Mouse (Mus musculus) liver, embryonic 16.5 days (tissue): ENCODE data around the gene Slc25a35. TPM values are rescaled to one million over a fixed set of nuclear protein-coding genes. Genes with fewer than 3 reads are reported as not detected.
A peak's percentile ranks its signal among the peaks of the same experiment; 100 is the strongest.
"Not testable (repeated sequence)": the region's sequence is repeated elsewhere in the genome, so short reads cannot be mapped to it uniquely, and the experiment has no call there.

Experiments
- ATAC-seq: fragments of 200-750 bp; cut with Nextera tagmentation; 2 replicates; pipeline ENCODE4 v1.8.0; 2017; ENCODE audit warnings: low read depth, mild to moderate bottlenecking, moderate number of reproducible peaks, moderate library complexity
- H3K27ac ChIP-seq: fragments of 300-500 bp; sonication (generic); 2 replicates; pipeline ENCODE4 v1.5.1; 2014; ENCODE audit warnings: mild to moderate bottlenecking, low read length
- H3K27me3 ChIP-seq: fragments of 300-500 bp; sonication (generic); 2 replicates; pipeline ENCODE4 v1.6.1; 2014; ENCODE audit warnings: low read depth, low read length, mixed read lengths; ENCODE audit not compliant: control insufficient read depth, insufficient read depth
- H3K36me3 ChIP-seq: fragments of 300-500 bp; sonication (generic); 2 replicates; pipeline ENCODE4 v1.6.1; 2014; ENCODE audit warnings: mild to moderate bottlenecking; ENCODE audit not compliant: control insufficient read depth, insufficient read depth
- H3K4me1 ChIP-seq: fragments of 300-500 bp; sonication (generic); 2 replicates; pipeline ENCODE4 v1.6.1; 2014; ENCODE audit warnings: low read depth, low read length, mixed read lengths; ENCODE audit not compliant: control insufficient read depth
- H3K4me2 ChIP-seq: fragments of 300-500 bp; sonication (generic); 2 replicates; pipeline ENCODE4 v1.6.1; 2014; ENCODE audit warnings: low read depth, low read length, mixed read lengths
- H3K4me3 ChIP-seq: fragments of 300-500 bp; sonication (generic); 2 replicates; pipeline ENCODE4 v1.5.1; 2014; ENCODE audit warnings: low read depth, mild to moderate bottlenecking, low read length
- H3K9ac ChIP-seq: fragments of 300-500 bp; sonication (generic); 2 replicates; pipeline ENCODE4 v1.6.1; 2014; ENCODE audit warnings: low read depth, low read length
- H3K9me3 ChIP-seq: fragments of 300-500 bp; sonication (generic); replicated peaks from 2 replicates; pipeline ENCODE4 v1.6.1; 2016; ENCODE audit warnings: low read length; ENCODE audit not compliant: control insufficient read depth
- WGBS: fragments of 180-500 bp; shearing (Covaris S2); extraction: QIAGEN DNeasy Blood & Tissue Kit; methylation state at CpG from one replicate; pipeline ENCODE4 v1.1.7; 2014; ENCODE audit not compliant: insufficient replicate concordance; 5-methylcytosine and 5-hydroxymethylcytosine counted together
- polyA plus RNA-seq: library from polyadenylated mRNA; unstranded; fragments of >200 nt; fragmentation: Nextera tagmentation; extraction: Ambion mirVana; gene quantifications from 2 replicates; pipeline ENCODE4 v1.2.1, GENCODE M21; 2015

Slc25a35 gene
- polyA plus RNA-seq, 1 experiment from 2014 or later = 0.80 TPM

DNA sequence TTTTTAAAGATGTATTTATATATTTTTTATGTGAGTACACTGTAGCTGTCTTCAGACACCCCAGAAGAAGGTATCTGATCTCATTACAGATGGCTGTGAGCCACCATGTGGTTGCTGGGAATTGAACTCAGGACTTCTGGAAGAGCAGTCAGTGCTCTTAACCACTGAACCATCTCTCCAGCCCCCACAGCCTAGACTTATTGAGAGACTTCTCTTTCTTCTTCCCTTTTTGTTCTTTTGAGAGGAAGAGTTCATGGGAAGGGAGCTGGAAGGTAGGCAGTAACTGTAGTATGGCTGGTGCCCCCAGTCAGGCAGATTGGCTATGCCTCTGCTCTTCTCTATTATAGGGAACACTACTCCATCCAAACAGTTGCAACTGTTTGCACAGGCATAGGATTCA is 38.6 kb downstream of the Slc25a35 start:
- not testable (repeated sequence) for H3K36me3 ChIP-seq, H3K27ac ChIP-seq, H3K27me3 ChIP-seq, H3K4me3 ChIP-seq, H3K9ac ChIP-seq, ATAC-seq, H3K9me3 ChIP-seq
- H3K4me1 ChIP-seq = peaks cover 38% of the 10 kb centered on the region
- H3K4me2 ChIP-seq = peak overlapping the region; percentile 65; the same call in 1 of the 2 replicates

DNA sequence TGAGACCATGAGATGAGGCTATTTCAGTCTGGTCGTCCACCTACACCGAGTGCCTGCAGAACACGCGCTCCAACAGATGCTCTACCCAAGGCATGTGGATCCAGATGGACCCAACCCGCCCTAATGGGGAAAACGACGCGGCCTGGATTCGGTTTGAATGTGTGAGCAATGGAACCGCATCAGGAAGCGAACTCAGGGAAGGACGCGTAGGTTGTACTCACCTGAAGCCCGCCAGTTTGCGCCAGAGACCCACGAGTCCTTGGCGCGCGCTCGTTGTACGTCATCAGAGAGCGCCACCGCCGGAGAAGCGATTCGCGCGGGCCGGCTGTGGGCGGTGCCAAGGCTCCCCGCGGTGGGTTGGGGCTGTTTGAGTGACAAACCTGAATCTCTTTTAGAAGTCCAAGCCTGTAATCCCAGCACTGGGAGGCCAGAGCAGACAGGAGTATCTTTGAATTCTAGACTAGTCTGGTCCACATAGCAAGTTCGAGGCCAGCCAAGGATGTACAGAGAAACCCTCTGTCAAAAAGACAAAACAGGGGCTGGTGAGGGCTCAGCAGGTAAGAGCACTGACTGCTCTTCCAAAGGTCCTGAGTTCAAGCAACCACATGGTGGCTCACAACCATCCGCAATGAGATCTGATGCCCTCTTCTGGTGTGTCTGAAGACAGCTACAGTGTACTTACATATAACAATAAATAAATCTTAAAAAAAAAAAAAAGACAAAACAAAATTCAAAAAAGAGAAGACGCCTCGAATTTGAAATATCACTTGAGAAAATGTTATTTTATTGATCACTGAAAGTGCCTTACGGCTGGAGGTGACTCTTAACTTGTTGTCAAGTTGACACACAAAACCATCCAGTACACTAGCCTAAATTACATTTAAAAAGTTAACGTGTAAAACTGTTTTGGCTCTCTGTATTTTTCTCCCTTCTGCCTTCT is 40.5 kb downstream of the Slc25a35 start, which contains the start of gene Pfas:
Gene Pfas (minus strand): TSS at position 279 of the 940 bp plus-strand sequence.
- WGBS = 9% methylated on average over 38 of the region's 38 CpGs

DNA sequence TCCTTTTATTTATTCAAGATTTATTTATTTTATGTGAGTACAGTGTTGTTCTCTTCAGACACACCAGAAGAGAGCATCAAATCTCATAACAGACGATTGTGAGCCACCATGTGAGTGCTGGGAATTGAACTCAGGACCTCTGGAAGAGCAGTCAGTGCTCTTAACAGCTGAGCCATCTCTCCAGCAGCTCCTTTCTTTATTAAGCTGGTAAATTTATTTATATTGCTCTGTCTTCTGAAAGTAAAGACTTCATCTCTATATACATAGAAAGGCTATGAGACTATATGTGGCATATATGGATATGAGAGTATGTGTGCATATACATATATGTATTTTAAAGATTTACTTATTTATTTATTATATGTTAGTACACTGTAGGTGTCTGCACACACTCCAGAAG is 41.6 kb downstream of the Slc25a35 start:
- no peak for ATAC-seq
- Histone ChIP-seq H3K4me2 (no peak overlapping the region), H3K9me3 (no peaks in the 10 kb centered on the region), H3K27me3 (no peaks in the 10 kb centered on the region), H3K27ac (no peak overlapping the region), H3K9ac (no peak overlapping the region), H3K36me3 (no peaks in the 10 kb centered on the region), H3K4me3 (no peak overlapping the region), H3K4me1 (peaks cover 45% of the 10 kb centered on the region)
- WGBS = 85% methylated on average over 1 of the region's 1 CpGs

More for the DNA sequence above, 40.5 kb downstream of the Slc25a35 start, which contains the start of gene Pfas:
- peak within 1 kb of the TSS; percentile 67 for H3K9ac ChIP-seq
- H3K4me2 ChIP-seq = peak within 1 kb of the TSS; percentile 65
- no peaks in the 10 kb centered on the region for H3K27me3 ChIP-seq
- H3K27ac ChIP-seq = peak within 1 kb of the TSS; percentile 77
- H3K4me1 ChIP-seq = peaks cover 41% of the 10 kb centered on the region
- H3K9me3 ChIP-seq = no peaks in the 10 kb centered on the region
- ATAC-seq = peak; percentile 64
- peaks cover 1% of the 10 kb centered on the region; the same call in 1 of the 2 replicates for H3K36me3 ChIP-seq
- H3K4me3 ChIP-seq = peak within 1 kb of the TSS; percentile 80

DNA sequence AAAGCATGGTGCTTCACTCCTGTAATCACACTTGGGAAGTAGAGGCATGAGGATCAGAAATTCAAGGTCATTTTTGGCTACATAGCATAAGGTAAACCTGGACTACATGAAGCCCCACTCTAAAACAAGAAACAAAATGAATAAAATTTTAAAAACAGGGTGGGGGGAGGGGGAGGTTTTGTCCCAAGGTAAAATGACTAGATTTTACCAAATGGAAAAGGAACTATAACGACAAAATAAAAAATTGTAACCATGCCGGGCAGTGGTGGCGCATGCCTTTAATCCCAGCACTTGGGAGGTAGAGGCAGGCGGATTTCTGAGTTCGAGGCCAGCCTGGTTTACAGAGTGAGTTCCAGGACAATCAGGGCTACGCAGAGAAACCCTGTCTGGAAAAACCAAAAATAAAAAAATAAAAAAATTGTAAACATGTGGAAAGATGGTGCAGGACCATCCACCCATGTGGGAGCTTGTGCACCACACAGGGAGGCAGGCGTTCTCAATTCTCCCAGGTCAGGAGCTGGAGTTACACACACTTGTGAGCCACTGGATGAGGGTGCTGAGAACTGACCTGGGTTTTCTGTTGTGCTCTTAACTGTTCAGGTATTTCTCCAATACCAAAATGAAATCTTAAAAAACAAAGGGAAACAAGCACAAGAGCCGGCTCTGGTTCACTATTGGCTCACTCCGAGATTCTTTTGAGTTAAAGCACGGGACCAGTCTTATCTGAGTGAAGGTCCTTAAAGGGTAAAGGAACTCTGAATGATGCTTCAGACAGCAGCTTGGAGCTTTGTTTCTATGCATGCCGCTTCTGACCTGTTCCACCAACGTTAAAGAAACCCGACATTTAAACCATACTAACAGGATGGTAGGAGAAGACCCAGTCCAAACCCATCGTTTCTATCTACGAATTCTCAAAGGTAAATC is 42.7 kb downstream of the Slc25a35 start:
- peak overlapping the region; percentile 74 for H3K4me3 ChIP-seq
- H3K4me2 ChIP-seq = peak overlapping the region; percentile 85
- peak overlapping the region; percentile 100 for H3K27ac ChIP-seq
- whole genome bisulfite sequencing = 77% methylated on average over 15 of the region's 15 CpGs
- peaks cover 42% of the 10 kb centered on the region for H3K4me1 ChIP-seq
- H3K36me3 ChIP-seq = no peaks in the 10 kb centered on the region
- no peak for ATAC-seq
- H3K27me3 ChIP-seq = no peaks in the 10 kb centered on the region
- H3K9me3 ChIP-seq = no peaks in the 10 kb centered on the region
- H3K9ac ChIP-seq = peak overlapping the region; percentile 84

DNA sequence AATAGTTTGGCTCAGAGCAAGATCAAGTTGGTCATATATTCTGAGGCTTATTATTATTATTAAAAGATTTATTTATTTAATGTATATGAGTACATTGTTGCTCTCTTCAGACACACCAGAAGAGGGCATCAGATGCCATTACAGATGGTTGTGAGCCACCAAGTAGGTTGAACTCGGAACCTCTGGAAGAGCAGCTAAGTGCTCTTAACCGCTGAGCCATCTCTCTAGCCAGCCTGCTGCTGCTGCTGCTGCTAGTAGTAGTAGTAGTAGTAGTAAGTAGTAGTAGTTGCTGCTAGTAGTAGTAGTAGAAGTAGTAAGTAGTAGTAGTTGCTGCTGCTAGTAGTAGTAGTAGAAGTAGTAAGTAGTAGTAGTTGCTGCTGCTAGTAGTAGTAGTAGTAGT is 43.5 kb downstream of the Slc25a35 start:
- not testable (repeated sequence) for H3K27me3 ChIP-seq, H3K9me3 ChIP-seq, ATAC-seq, H3K36me3 ChIP-seq
- WGBS = 33% methylated on average over 2 of the region's 2 CpGs
- H3K9ac ChIP-seq = peak overlapping the region; percentile 84
- peak overlapping the region; percentile 74 for H3K4me3 ChIP-seq
- peak overlapping the region; percentile 100 for H3K27ac ChIP-seq
- H3K4me1 ChIP-seq = peaks cover 37% of the 10 kb centered on the region
- H3K4me2 ChIP-seq = peak overlapping the region; percentile 85

DNA sequence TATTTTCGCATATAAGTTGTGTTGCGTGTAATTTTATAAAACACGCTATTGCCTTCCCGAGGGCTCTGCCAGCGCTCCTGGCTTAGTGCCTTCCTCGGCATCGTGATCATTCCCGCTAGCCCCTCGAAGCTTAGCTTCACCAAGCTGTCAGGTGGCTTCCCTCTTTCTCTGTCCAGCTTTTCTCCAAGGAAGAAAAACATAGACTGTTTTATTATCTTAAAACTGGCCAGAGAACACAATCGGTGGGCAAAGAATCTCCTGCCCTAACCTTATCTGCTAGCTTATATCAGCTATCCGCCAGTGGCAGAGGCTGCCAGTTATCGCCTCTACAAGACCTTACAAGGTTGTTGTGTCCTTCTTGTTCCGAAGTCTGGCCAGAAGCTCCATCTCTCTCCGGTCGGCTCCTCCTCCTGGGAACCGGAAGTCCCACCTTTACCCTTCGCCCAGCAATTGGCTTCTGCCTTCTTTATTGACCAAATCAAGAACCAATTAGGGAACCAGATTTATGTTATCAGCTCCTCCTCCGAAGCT is 44.2 kb downstream of the Slc25a35 start:
- H3K27ac ChIP-seq = peak overlapping the region; percentile 100
- no peaks in the 10 kb centered on the region for H3K36me3 ChIP-seq
- peak overlapping the region; percentile 85 for H3K4me2 ChIP-seq
- no peaks in the 10 kb centered on the region for H3K27me3 ChIP-seq
- peaks cover 39% of the 10 kb centered on the region for H3K4me1 ChIP-seq
- peak overlapping the region; percentile 74 for H3K4me3 ChIP-seq
- under 1% methylated on average over 18 of the region's 18 CpGs for WGBS
- peak; percentile 77 for ATAC-seq
- peak overlapping the region; percentile 84 for H3K9ac ChIP-seq
- H3K9me3 ChIP-seq = no peaks in the 10 kb centered on the region

DNA sequence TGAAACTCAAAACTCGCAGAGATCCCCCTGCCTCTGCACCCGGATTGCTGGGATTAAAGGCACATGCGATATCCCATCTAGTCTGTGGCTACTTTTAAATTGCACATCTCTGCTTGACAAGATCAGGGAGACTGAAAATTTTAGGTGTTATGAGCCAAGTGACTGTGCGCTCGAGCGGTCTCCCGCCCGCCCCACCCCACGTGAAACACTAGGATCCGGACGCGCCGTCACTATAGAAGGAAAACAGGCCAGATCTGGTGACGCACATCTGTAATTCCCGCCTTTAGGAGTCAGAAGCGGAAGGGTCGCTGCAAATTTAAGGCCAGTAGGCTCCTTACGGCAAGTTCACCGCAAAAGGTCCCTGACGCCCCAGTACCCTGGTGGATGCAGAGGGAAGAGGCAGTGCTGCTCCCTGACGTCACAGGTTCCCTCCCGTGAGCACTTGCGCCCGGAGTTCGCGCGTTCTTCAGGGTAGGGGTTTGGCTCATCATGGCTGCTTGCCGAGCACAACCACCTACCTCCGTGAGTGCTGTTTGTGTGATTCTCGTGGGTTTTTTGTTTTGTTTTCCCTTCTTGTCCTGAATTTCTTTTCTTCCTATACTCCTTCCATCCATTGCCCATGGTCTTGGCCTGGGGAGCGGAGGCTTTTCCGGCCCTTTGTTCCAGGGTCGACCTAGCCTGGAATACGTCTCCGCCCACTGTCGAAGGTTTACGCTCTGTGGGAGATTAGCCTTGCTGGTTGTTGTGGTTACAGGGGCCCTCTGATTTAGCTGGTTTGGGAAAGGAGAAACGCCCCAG is 47.9 kb downstream of the Slc25a35 start, which contains the start of gene Ctc1:
Gene Ctc1 (plus strand): TSS at position 268 of the 798 bp plus-strand sequence.
- Histone ChIP-seq H3K4me3 (peak within 1 kb of the TSS; percentile 77), H3K27ac (peak within 1 kb of the TSS; percentile 92), H3K4me2 (peak within 1 kb of the TSS; percentile 76), H3K36me3 (no peaks in the 10 kb centered on the region), H3K27me3 (no peaks in the 10 kb centered on the region), H3K9ac (peak within 1 kb of the TSS; percentile 73), H3K4me1 (peaks cover 30% of the 10 kb centered on the region), H3K9me3 (no peaks in the 10 kb centered on the region)
- under 1% methylated on average over 38 of the region's 38 CpGs for WGBS
- peak; percentile 88 for ATAC-seq

DNA sequence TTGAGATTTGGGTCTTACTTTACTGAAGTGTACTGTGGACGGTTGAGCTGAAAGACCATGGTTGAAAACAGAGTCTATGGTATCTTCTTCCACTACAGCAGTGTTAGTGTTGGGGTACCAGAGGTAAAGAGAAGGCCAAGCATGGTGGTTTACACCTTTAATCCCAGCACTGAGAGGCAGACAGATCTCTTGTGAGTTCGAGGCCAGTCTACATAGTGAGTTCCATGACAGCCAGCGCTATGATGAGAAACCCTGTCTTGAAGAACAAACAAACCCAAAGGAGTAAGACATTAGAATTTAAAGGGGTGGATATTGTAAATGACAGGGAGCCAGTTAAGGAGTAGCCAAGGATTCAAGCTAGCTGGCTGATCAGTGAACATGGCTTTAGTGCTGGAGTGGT is 48.8 kb downstream of the Slc25a35 start:
- H3K9me3 ChIP-seq = no peaks in the 10 kb centered on the region
- H3K4me1 ChIP-seq = peaks cover 24% of the 10 kb centered on the region
- no peaks in the 10 kb centered on the region for H3K27me3 ChIP-seq
- peak overlapping the region; percentile 92 for H3K27ac ChIP-seq
- peak overlapping the region; percentile 77 for H3K4me3 ChIP-seq
- H3K4me2 ChIP-seq = peak overlapping the region; percentile 76
- no peaks in the 10 kb centered on the region for H3K36me3 ChIP-seq
- no peak for ATAC-seq
- 41% methylated on average over 3 of the region's 3 CpGs for WGBS
- peak overlapping the region; percentile 73 for H3K9ac ChIP-seq
